Mouse (Mus musculus) left cerebral cortex, postnatal 4 days (tissue): ENCODE data around the gene Cers6. TPM values are rescaled to one million over a fixed set of nuclear protein-coding genes. Genes with fewer than 3 reads are reported as not detected.

Experiments
- DNase-seq: peaks from one replicate; pipeline ENCODE4 v3.0.0-alpha.2; 2022
- intact Hi-C: fragments of 180-260 bp; cut with DNase I; formaldehyde crosslinking; loops from one replicate; pipeline ENCODE4 v1.15.1; 2025
- total RNA-seq, 2 experiments: library from RNA; stranded (reverse); gene quantifications; 2 replicates each; pipeline ENCODE4 v1.2.3; 2021

Cers6 gene
- total RNA-seq, 2 experiments from 2014 or later = 78.1 to 87.2 TPM

DNA sequence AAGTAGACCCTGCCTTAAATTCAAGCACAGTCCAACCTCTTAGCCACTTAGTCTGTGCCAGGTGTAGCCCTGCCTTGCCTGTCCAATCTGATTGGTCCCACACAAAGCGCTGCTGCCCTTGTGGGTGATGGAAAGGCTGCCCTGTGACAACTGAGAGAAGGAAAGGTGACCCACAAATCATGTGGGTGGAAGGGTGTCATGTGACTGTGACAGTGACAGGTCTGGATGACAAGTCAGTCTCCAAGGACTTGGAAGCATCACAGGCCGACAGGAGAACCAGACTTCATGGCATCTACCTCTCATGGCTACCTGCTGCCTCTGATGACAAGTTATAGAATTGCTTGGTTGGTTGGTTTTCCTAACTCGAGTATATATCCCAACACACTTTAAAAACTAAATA lies 242.3 kb downstream of the Cers6 start:
- intact Hi-C loops = loop anchor here (5.0 to 10.0 kb wide), 2 partner anchors 239 to 321 kb away; partner anchors contain the start of gene Cers6
- no peak for DNase-seq

DNA sequence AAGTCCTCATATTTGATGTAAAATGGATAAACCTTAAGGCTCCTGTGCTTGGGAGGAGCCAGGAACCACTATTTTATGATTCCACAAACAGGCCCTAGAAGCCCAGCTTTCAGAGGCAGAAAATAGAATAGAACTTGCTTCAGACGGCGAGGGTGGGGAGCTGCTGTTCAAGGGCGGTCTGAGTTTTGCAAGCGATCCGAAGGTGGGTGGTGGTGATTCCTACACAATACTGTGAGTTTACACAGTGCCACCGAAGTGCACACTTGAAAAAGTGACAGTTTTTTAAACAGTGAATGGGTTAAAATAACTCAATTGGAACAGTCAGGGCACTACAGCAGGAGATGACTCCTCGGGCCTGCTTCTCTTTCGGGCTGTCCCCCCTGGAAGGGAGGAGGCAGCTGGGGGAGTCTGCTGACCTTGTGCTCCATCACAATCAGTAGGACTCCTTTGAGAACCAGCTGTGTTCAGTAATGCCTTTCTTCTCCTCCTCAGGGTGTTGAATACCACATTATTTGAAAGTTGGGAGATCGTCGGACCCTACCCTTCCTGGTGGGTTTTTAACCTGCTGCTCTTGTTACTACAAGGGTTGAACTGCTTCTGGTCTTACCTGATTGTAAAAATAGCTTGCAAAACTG lies 243.4 kb downstream of the Cers6 start:
- DNase-seq = no peak

DNA sequence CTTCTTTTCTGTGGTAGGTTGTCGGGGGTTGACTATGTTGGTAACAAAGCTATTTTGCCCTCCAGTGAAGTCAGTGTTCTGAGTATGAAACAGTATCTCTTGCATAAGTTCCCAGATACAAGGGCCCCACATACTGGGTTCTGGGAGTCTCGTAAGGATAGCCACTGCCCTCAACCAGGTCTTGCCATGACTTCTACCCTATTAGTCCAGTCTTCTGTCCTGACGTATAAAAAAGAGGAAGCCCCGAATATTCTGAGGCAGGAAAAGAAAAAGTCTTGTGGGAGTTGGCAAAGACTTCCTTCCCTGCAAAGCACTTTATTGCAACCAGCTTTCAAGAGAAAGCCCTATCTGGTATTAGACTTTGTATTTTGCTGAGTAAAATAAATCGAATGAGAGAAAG lies 248.0 kb downstream of the Cers6 start:
- intact Hi-C loops = loop anchor here (10.0 kb wide), 1 partner anchor 244 kb away; the partner anchor contains the start of gene Cers6

More for the DNA sequence above, 243.4 kb downstream of the Cers6 start:
- intact Hi-C loops = loop anchor here (5.0 to 10.0 kb wide), 2 partner anchors 240 to 322 kb away; partner anchors contain the start of gene Cers6

DNA sequence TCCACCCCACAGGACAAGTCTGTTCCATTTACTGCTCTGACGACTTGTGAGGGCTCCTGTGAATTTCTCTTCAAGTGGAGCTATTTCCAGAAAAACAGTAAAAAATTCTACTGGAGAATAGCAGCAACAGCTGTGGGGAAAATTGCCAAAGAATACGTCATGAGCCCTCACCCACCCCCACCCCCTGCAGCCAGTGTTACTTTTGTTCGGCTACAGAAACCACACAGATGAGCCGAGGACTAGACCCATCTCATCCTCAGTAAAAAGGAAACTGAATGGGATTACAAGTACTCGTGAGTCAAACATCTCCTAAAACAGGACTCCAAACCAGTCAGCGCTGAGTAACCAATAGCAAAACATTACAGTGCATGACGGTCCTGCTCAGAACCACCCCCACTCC lies 248.5 kb downstream of the Cers6 start:
- DNase-seq = no peak
- intact Hi-C loops = loop anchor here (10.0 kb wide), 1 partner anchor 245 kb away; the partner anchor contains the start of gene Cers6

More for the DNA sequence above, 248.0 kb downstream of the Cers6 start:
- DNase-seq = no peak

DNA sequence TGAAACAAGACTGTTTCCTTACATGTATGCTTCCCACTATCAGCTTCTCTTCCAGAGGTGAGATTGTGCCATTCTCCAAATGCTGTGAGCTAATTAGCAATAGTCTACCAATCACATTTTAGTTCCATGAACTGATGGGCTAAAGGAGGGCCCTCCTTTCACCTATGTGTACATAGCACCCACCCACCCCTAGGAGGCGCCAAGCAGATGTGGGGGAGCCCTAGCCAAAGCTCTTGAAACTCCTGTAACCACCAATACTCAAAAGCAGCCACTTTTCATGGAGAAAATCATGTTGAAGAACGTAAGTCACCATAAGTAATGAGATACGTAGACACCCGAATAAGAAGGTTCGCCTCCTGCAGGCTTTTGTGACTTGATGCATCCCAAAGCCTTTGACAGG lies 251.4 kb downstream of the Cers6 start:
- DNase-seq = no peak
- intact Hi-C loops = no loop called here

DNA sequence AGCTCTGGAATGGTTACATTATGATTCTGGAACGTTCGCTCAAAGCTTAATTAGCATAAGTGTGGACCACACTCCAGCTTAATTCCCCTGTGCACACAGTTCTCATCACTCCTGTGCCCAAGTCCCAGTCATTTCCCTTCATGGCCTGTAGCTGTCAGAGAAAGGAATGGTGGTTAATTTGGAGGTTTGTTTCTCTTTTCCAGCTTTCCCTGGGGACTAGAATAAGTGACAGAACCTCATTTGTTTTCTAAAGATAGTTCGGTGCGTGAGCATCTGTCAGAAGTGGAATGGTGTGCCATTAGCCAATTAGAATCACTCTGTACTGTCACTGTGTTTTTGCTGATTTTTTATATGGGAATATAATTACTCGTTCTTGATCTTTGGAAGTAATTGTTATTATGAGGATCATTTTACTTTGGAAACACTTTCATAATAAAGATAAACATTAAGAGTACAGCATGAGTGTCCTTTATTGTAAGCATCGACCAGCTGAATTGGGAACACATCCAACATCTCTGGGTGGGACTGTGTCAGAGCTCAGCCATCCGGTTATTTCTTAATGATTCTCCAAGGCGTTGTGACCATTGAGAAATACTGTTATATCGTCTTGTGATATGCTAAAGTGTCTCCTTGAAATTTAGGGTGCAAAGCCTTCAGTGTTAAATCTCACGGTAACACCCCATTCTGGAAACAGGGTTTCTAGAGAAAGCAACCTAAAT lies 252.7 kb downstream of the Cers6 start:
- no peak for DNase-seq

DNA sequence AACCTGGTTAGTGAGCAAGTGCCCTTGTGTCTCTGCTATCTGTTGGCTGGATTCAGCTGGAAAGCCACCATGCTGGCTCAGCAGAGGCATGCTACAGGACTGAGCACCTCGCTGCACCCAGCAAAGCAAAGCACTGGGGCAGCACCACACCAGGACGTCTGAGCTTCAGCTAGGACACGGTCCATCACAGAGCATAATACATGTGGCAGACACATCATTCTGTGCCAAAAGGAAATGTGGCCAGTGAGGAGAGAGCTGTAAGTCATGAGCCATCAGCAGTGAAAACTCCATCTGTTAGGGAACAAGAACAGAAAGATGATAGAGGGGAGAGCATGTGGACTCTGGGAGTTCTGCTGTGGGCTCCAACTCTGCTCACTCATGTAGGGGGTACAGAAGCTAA lies 254.7 kb downstream of the Cers6 start:
- intact Hi-C loops = no loop called here
- no peak for DNase-seq

More for the DNA sequence above, 252.7 kb downstream of the Cers6 start:
- intact Hi-C loops = no loop called here

DNA sequence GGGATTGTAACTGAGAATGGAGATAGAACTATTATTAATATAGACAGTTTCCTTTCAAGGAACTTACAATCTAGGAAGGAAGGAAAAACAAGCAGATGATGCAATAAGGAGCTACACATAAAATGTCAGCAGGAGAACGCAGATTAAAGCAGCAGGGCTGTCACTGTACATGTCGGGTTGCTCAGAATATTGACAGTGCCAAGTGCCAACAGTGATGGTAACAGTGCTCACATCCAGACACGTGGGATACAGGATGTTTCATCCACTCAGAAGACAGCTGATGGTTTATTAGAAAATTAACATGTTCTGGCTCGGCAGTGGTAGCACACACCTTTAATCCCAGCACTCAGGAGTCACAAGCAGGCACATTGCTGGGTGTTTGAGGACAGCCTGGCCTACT lies 255.5 kb downstream of the Cers6 start:
- DNase-seq = peak; percentile 8
- intact Hi-C loops = no loop called here

DNA sequence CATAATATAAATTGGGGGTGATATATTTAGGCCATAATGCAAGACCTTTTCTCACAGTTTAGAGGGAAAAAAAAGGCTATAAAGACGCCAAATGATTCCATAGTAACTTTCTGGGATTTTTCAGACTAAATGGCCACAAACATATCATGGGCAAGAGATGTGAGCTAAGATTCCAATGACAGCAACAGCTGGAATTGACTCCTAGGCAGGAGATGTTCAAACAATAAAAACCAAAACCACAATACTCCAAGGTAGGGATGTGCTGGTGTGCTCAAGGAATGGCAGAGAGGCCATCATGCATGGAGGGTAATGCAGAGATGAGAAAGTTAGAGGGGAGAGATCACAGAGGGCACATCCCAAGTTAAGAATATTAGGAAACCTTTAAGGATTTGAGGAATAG lies 257.8 kb downstream of the Cers6 start:
- DNase-seq = no peak
- intact Hi-C loops = no loop called here

DNA sequence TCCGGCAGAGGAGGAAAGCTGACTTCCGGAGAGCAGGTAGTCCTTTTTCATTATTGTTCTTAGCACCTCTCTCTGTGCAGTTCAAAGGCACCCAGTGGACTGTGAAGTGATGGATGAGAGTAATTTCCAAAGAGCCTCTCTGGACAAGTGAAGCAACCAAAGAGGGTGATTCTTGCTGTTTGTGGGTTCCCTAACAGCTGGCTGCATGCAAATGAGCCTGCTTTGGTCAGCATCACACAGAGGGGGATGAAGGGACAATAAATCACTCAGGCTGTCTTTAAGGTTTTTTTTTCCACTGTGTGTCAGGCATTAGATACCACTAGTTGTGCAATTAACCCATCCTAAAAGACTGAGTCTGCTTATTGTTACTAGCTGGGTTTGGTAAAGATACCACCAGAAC lies 258.5 kb downstream of the Cers6 start:
- DNase-seq = no peak
- intact Hi-C loops = no loop called here

DNA sequence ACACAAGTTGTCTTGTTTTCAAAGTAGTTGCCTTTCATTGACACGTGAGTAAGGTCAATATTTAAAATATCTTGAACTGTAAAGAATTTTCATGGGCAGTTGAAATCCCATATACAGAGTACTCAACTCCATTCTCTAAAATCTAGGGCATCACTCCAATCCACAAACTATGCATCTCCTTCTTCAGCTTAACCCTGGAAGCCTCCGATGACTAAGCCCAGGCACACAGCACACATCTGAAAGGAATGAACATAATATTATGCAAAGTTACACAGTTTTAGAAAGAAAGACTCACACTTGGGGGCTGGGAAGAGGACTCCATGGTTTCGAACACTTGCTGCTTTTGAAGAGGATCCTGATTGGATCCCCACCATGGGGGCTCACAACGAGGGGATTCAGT lies 260.4 kb downstream of the Cers6 start:
- intact Hi-C loops = no loop called here
- DNase-seq = no peak

DNA sequence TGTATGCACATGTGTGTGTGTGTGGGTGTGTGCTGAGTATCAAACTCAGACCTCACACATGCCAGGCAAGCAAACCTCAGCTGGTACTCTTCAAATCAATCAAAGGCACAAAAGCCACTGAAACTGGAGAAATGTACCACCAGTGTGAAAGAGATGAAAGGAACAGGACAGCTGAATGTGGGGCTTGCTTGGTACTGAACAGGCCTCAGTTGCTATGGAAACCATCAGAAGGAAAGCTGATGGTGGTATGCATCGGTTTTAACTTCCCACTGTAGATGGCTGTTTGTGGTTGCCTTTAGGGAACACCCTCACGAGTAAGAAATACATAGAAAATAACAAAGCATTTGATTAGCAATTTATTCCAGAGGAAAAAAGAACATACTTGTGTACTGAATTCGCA lies 264.2 kb downstream of the Cers6 start:
- intact Hi-C loops = no loop called here
- no peak for DNase-seq

DNA sequence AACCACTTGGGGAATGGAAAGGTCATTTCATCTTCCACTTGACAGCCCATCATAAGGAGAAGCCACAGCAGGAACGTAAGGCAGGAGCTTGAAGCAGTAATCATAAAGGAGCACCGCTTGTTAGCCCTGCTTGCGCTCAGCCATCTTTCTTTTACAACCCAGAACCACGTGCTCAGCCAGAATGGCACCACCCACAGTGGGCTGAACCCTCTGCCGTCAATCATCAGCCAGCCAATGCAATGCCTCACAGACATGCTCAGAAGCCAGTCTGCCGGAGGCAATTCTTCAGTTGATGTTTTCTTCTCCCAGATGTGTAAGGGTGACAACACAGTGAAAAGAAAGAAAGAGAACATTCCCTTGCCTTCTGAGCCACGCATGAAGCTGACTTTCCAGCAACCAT lies 267.1 kb downstream of the Cers6 start:
- no peak for DNase-seq
- intact Hi-C loops = no loop called here

DNA sequence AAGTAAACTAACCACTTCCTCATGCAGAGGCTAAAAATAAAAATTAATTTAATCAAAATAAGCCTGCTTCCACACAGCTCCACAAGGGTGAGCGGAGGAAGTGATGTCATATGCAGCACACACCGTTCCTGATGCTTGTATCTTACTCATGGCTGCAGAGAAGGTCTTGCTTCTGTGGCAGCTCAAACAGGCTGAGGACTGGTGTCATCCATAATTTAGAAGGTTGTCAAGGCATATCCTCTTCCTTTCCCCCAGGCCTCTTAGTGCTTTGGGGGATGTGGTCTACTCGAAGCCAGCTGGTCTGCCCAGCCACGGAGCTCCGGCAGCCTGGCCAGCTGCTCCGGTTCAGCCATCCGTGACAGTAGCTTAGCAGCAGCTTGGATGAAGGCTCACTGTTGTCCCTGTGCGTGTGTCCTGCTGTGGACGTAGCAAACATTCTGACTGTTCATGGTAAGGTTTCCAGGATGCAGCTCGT lies 267.7 kb downstream of the Cers6 start:
- intact Hi-C loops = no loop called here
- DNase-seq = peak; percentile 75

DNA sequence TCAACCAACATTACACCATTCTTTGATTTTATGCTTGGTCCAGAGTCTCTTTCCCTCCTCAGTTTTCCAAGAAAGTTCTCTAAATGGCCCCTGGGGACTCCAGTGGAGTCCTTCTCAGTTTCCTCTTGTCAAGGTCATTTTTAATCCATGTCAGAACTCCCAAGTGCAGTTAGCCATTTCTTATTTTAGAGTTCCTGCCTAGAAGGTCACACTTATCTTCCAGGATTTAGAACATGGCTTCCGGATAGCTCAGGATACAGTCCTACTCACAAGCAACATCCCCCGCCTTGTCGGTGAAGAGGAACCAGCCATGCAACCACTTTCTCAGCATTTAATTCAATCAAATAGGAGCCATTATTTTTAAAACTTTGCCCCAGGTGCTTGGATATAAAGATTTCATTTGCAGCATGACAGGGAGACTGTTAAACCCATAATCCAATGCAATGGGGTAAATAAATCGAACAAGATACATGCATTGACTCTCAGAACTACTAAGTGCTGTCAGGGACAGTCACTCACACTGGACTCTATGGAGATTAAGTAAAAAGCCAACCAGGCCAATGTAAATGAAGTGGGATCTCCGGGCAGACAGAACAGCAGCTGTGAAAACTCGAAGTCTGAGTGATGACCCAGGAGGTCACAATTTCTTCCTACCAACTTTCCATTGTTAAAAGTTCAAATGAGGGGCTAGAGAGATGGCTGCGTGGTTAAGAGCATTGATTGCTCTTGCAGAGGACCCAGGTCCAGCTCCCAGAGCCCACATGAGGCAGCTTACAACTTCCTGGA lies 268.4 kb downstream of the Cers6 start:
- intact Hi-C loops = no loop called here
- no peak for DNase-seq

DNA sequence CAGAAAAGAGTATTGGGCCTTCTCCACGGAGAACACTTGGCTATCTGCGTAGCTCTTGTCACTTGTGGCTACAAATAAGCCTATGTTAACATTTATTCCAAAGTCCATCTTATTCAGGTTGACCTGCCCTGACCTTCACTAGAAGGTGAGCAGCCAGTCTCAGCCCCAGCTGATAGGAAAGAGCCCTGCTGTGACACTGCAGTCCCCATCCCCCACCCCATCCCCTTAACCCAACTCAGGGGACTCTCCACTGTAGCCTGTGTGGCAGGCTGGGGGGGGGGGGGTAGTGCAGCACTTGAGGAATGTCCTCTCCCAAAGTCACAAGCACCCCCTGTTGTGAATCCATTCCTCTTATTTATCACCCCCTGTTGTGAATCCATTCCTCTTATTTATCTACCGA lies 270.8 kb downstream of the Cers6 start:
- no peak for DNase-seq
- intact Hi-C loops = no loop called here

DNA sequence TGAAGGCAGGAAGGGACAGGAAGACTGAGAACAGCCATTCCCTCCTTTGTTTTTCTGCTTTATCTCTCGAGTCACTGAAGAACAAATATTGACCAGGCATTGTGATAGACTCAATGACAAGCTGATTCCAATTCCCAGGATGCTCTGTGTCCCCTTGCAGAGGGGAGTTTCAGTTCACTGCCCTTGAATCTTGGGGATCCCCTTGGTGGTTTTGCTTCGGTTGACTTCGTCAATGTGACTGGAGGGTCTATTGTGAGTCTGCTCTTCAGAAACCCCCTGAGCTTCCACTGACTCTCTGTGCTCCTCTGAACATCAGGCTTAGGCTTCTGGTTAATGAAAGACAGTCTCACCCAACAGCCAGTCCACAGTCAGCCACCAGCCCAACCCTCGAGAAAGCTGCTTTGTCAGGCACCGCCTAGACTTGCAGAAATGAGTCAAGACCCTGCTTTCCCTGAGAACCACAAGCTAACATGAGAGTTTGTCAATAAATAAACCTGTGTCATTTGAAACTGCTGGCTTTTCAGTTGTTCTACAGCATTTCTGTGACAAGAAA lies 271.3 kb downstream of the Cers6 start:
- intact Hi-C loops = no loop called here
- no peak for DNase-seq

DNA sequence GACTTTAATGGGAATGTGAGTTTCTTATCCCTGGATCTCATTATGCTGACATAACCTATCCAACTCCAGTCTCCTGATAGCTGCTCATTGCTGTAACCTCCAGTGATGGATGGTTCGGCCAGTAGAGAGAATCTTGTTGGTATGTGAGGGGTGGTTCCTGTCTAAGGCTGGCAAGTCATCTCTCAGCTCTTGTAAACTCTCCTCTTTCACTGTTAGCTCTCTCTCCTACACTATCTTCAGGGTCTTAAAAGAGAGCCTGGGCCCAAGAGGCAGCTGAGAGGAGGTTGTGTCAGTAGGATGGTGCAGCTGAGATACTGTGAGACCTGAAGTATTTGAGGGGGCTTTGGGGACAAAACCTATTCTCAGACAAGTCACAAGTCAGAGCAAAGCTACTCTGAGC lies 272.9 kb downstream of the Cers6 start:
- intact Hi-C loops = no loop called here
- no peak for DNase-seq

DNA sequence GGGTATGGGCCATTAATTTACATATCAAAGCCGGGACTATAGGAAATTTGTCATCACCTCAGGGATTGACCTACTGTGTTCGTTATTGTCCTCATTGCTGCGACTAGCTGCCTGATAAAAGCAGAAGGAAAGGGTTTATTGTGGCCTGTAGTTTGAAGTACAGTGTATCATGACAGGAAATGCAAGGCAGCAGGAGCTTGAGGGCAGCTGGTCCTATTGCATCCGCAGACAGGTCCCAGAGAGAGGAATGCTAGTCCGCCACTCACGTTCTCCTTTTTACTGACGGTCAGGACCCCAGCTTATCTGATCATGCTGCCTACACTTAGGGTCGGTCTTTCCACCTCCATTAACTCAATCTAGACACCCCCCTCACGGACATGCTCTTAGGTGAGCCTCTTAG lies 273.7 kb downstream of the Cers6 start:
- no peak for DNase-seq
- intact Hi-C loops = no loop called here

DNA sequence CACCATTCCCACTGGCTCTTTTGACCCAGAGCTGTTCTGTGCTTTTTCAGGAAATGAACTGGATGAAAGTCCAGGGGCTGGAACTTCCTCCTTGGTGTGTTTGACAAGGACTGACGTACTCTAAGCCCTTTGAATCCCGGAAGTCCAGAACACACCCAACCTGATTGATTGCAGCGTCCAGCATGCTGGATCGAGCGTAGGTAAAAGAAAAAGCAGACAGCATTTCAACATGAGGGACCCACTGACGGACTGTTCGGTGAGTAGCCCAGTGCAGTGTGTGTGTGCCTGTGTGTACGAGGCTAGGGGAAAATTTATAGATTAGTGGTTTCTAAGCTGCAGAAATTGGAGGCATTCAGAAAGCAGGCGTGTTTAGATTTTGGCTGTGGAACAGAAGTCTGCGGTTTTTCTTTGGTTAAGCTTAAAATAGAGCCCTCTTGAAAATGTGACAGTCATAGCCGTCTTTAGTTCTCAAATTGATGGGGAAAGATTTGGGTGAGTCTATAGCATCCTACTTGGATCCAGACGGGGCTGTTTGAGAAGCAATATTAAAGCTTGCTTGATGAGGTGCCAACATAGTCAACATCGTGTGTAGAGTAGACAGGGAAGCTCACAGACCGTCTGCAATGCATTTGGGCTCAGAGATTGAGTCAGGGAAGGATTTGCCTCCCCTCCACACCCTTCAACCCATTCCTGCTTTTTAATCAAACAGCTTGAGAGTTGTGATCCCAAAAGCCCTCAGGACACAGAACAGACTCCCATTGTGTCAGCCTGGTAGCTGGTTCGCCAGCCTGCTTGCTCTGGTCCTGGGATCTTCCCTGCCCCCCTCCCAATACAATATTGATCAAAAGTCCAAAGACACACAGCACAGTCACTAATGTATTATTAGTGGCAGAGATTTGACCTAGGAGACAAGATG lies 274.7 kb downstream of the Cers6 start, which contains the start of gene Nostrin:
Gene Nostrin (plus strand): TSS at position 140 of the 916 bp plus-strand sequence.
- no peak for DNase-seq
- intact Hi-C loops = no loop called here
